Mouse (Mus musculus): ENCODE measurements around the gene Ano9.

Ano9 gene

GRCm38 (mm10) chr7:141099911-141100691, 17.5 kb downstream of the Ano9 start, which contains the start of gene Sigirr:
Gene Sigirr, minus strand, starts transcription at chr7:141100572.
- DNase-seq = peak; percentile 72

- no peak for DNase-seq
Measured at GRCm38 (mm10) chr7:141097177-141097576, 20.4 kb downstream of the Ano9 start.

GRCm38 (mm10) chr7:141096649-141097056, 21.0 kb downstream of the Ano9 start:
- DNase-seq = peak; percentile 59

GRCm38 (mm10) chr7:141096021-141096420, 21.6 kb downstream of the Ano9 start:
- peak; percentile 20 for DNase-seq

- DNase-seq = peak; percentile 85
Measured at GRCm38 (mm10) chr7:141094487-141095205, 23.0 kb downstream of the Ano9 start.

- peak; percentile 81 for DNase-seq
Measured at GRCm38 (mm10) chr7:141093950-141094349, 23.7 kb downstream of the Ano9 start.

- DNase-seq = peak; percentile 92
Measured at GRCm38 (mm10) chr7:141092051-141092735, 25.4 kb downstream of the Ano9 start.

- DNase-seq = no peak
Measured at GRCm38 (mm10) chr7:141090228-141090627, 27.4 kb downstream of the Ano9 start.

GRCm38 (mm10) chr7:141088473-141088872, 29.1 kb downstream of the Ano9 start:
- no peak for DNase-seq

- DNase-seq = no peak
Measured at GRCm38 (mm10) chr7:141087894-141088293, 29.7 kb downstream of the Ano9 start.

- peak; percentile 81 for DNase-seq
Measured at GRCm38 (mm10) chr7:141079481-141080449, 37.8 kb downstream of the Ano9 start.

GRCm38 (mm10) chr7:141078876-141079275, 38.7 kb downstream of the Ano9 start:
- no peak for DNase-seq

- no peak for DNase-seq
Measured at GRCm38 (mm10) chr7:141077841-141078240, 39.8 kb downstream of the Ano9 start, which contains the start of gene Pkp3. Gene Pkp3, plus strand, starts transcription at chr7:141078218.

GRCm38 (mm10) chr7:141073782-141074181, 43.8 kb downstream of the Ano9 start:
- DNase-seq = no peak

- peak; percentile 43 for DNase-seq
Measured at GRCm38 (mm10) chr7:141072017-141072745, 45.4 kb downstream of the Ano9 start.

GRCm38 (mm10) chr7:141070058-141070862, 47.3 kb downstream of the Ano9 start:
- DNase-seq = peak; percentile 85

- no peak for DNase-seq
Measured at GRCm38 (mm10) chr7:141068351-141068750, 49.3 kb downstream of the Ano9 start.

GRCm38 (mm10) chr7:141064576-141064975, 53.0 kb downstream of the Ano9 start:
- DNase-seq = no peak

- DNase-seq = no peak
Measured at GRCm38 (mm10) chr7:141064175-141064574, 53.4 kb downstream of the Ano9 start.

GRCm38 (mm10) chr7:141063353-141063752, 54.3 kb downstream of the Ano9 start:
- DNase-seq = no peak

- DNase-seq = no peak
Measured at GRCm38 (mm10) chr7:141062525-141062924, 55.1 kb downstream of the Ano9 start.

Measured in kidney, adult 18-20 months (tissue).